Mouse (Mus musculus) brain, embryonic 14.5 days (tissue): ENCODE measurements at regions not wholly inside any gene's neighbourhood (a gene's known extent, or its start where the extent isn't known, plus 50 kb on each side); places are given as distances from the start of the nearest gene placed in this dataset.

ENCODE experiments used
- CTCF ChIP-seq: fragments of 200-500 bp; IDR thresholded peaks from 2 replicates; pipeline ENCODE4 v1.5.1; 2012; ENCODE audit warnings: inconsistent platforms, mild to moderate bottlenecking, moderate library complexity, borderline replicate concordance; ENCODE audit not compliant: insufficient read depth, insufficient read length; ENCODE audit errors: extremely low read depth
- POLR2A ChIP-seq: fragments of 200-500 bp; IDR thresholded peaks from 2 replicates; pipeline ENCODE4 v1.6.1; 2012; ENCODE audit warnings: mild to moderate bottlenecking, inconsistent platforms, borderline replicate concordance; ENCODE audit not compliant: poor library complexity, insufficient read depth, insufficient read length, severe bottlenecking; ENCODE audit errors: extremely low read depth

DNA sequence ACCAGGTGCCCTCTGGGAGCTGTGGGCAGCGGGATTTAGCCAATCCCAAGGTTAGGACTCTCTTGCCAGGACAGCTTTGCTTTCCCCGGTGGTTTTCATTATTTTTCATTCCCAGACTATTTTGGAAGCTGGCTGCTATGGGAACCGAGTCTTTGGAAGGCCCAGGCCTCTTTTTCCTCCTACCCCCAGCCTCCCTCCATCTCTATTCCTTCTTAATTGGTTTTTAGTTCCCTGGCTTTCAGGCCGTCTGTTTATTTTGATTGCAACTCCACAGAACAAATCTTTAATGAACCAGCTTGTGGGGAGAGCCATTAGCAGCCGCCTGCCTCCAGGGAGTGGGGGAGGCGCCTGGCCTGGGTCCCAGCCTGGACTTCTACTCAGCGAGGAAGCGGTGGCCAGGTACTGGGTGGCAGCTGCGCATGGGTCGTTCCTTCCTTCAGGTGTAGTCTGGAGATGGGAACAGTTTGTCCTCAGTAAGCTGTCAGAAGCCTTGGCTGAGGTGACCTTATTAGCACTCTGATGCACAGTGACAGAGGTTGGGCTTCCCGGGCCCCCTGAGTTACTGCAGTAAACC is 91.0 kb upstream of the Haao start:
- no peak for TF ChIP-seq POLR2A
- TF ChIP-seq CTCF: no peak
